Mouse (Mus musculus) T-helper 2 cell (primary cell): ENCODE results near the gene Neu2.

Experiments used
- in situ Hi-C: fragments of 300-600 bp; cut with MboI, MseI; formaldehyde crosslinking; loops from one replicate; pipeline ENCODE4 v1.15.1; 2025; ENCODE audit warnings: high pct_unique_total_duplicates

Gene Neu2

GRCm38 (mm10) chr1:87509561-87510165 lies at the start of gene Neu2:
TSS of gene Neu2 (plus strand) at chr1:87509889.
- in situ Hi-C loops, result no loop called here

DNA sequence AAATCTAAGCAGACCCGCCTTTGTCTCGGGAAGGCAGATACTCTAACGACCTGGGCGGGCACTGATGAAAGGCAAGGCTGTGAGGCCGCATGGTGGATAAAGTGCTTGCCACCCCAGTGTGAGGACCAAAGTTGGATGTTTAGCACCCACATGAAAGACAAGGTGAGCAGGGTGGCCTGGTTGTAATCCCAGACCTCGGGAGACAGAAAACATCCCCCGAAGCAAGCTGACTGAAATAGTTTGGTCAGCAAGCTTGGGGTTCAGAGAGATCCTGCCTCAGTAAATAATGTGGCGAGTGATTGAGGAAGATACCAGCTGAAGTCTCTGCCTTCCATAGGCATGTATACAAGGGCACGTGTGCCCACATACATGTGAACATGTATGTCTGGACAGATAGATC lies 42.2 kb upstream of the Neu2 start:
- in situ Hi-C loops, result no loop called here

- in situ Hi-C loops, result no loop called here
Measured at GRCm38 (mm10) chr1:87468321-87468720, 41.4 kb upstream of the Neu2 start.

DNA sequence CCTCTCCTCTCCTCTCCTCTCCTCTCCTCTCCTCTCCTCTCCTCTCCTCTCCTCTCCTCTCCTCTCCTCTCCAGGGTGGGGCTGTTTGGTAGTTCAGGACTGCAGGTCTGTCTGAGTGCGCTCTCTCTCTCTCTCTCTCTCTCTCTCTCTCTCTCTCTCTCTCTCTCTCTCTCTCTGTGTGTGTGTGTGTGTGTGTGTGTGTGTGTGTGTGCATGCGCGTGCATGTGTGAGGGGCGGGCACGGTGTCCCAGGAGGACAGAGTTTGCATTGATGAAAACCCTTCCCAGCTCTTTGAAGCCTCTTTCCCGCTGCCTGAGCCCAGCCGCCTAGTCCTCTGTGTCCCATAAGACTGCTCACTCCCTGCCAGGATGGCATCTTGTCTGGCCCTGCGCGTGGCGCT lies 39.7 kb upstream of the Neu2 start, which contains the start of gene Snorc:
Snorc (plus strand) TSS at position 301 of the 400 bp plus-strand sequence.
- in situ Hi-C loops, result loop anchor here (10.0 kb wide), 1 partner anchor 305 kb away; no protein-coding TSS in a partner anchor

- in situ Hi-C loops, result loop anchor here (10.0 kb wide), 1 partner anchor 307 kb away; no protein-coding TSS in a partner anchor
Measured at GRCm38 (mm10) chr1:87471914-87472313, 37.8 kb upstream of the Neu2 start.

DNA sequence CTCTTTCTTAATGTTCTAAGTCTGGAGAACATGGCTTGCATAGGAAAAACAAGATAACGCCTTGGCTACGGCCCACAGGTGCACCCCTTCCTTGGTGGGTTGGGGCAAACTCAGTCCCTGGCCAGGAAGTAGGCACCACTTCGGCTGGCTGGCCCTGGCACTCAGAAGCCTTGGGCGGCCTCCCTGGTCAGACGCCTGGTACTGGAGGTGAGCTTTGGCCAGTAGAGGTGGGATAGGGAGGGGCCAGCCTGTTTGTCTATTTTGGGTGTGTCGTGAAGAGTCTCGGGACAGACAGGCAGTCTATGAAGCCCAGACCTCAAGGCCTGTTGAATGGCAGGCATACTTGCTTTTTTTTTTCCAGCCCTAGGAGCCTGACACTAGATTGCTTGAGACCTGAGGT lies 37.1 kb upstream of the Neu2 start:
- in situ Hi-C loops, result loop anchor here (10.0 kb wide), 1 partner anchor 308 kb away; no protein-coding TSS in a partner anchor

DNA sequence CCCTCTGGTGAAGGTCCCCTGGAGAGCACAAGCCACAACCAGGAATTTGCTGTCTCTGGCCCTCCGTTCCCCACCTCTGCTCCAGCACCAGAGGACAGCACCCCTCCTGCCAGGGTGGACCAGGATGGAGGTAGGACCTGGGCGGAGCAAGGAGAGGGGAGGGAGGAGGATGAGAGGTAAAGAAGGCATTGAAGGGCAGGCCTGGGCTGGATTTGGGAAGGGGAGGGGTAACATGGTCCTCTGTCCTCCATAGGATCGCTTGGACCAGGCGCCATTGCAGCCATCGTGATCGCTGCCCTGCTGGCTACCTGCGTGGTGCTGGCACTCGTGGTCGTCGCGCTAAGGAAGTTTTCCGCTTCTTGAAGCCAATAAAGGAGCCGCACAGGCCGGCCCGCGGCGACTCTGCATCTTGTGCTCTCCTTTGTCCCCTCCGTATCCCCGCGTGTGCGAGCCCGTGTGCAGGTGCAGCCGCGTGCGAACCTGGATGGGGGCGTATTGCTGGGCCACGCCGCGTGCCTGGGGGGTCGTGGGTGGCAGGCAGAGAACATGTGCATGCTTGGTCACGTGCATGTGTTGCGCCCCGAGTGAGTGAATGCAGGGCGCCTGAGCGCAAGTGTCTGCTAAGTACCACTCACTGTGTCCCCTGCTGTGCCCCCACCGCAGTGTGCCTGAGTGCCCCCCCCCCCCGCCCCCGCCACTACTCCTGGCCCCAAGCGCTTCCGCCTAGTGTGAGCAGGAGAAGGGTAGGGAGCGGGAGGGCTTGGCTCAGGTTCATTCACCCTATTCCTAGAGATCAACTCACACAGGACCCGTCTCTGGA lies 34.4 kb upstream of the Neu2 start:
- in situ Hi-C loops, result loop anchor here (10.0 kb wide), 1 partner anchor 310 kb away; no protein-coding TSS in a partner anchor

GRCm38 (mm10) chr1:87482546-87482945 lies 27.1 kb upstream of the Neu2 start:
- in situ Hi-C loops, result no loop called here

DNA sequence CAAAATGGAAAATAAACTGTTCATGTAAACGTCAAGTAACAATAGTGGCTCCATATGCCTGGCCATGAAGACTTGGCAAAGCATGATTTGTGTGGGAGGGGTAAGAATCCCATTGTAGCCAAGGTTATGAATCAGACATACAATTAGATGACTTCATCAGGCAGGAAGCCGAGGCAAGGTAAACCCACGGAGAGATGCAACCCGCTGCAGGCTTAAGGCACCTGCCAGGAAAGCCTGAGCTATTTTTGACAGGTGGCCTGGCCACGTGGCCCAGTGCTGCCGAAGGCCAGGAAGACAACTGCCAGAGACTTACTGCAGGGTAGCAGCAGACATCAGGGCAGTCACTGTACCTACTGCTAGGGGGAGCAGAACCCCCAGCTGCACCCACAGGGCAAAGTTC lies 23.3 kb upstream of the Neu2 start:
- in situ Hi-C loops, result no loop called here

GRCm38 (mm10) chr1:87492285-87492684 lies 17.4 kb upstream of the Neu2 start:
- in situ Hi-C loops, result no loop called here

GRCm38 (mm10) chr1:87493542-87493941 lies 16.1 kb upstream of the Neu2 start:
- in situ Hi-C loops, result no loop called here

GRCm38 (mm10) chr1:87505524-87505923 lies 4.2 kb upstream of the Neu2 start:
- in situ Hi-C loops, result no loop called here

GRCm38 (mm10) chr1:87507857-87508256 lies 1.8 kb upstream of the Neu2 start:
- in situ Hi-C loops, result no loop called here

DNA sequence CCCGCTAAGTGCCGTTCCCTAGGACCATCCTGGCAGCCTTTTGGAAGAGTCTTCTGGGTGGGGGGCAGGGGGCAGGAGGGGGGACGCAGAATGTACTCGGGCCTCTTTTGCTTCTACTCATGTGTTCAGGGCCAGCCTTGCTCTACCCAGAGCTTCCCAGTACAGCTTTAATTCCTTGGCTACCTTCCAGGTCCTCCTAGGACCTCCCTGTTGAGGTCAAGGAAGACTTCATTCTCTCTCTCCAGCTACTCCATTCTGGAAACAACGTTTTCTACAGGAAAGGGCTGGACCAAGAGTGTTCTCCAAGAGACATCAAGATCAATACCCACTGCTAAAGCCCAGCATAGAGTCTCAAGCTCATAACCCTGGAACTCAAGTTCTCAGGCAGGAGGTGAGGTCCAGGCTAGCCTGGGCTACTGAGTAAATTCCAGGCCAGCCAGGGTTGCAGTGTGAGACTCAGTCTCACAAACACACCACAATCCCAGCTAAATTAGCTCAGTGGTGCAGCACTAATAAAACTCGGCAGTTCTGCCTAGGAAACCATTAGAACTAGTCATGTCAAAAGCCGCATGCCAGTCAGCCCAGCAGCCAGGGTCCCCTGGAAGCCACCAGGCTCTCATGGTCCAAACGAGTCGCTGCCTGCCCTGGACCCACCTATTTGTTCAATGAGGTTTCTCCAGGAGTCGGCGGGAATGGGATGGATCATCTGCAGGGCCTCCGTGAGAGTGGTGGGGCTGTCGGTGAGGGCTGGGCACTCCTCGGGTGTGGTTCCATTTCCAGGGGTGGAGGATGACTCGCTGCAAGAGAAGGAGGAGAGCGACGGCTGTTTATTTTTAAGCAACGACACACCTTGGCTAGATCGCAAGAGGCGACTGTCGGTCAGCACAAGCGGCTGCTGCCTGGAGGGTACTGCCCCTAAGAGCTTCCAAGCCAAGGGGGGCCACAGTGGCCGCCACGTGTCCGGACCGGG lies 813 bp upstream of the Neu2 start:
- in situ Hi-C loops, result no loop called here

GRCm38 (mm10) chr1:87510166-87510691 lies 540 bp downstream of the Neu2 start:
- in situ Hi-C loops, result no loop called here

DNA sequence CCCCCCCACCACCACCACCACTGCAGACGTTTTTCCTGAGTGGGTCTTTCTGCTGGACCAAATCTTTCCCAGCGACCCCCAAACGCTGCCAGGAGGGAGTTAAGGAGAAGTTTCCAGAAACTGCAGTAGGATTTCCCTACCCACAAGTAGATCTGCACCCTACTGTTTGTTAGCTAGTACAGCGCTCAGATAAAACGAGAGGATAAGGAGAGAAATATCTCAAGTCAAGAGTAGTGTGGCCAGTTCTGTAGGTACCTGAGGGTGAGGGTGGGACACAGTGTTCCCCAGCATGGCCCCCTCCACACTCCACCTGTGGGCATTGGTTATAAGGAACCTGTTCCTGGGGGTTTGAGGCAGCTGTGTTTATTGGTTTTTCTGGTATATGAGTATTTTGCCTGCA lies 1.2 kb downstream of the Neu2 start:
- in situ Hi-C loops, result no loop called here

DNA sequence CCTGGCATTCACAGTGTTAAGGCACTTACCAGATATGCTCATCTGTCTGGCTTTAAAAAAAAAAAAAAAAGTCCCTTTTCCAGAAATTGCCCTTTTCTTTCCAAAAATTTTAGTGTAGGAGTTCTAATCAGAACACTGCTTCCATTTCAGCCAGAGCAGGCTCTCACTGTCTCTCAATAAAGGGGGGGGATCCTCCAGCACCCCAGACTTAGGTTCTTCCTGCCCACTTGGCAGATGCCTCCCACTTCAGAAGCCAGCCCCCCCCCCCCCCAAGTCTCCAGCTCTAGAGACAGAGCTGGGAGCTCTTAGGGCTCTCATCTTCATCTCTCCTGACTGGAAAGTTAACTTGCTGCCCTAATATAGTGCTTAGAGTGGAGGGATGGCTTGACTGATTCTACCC lies 10.8 kb downstream of the Neu2 start:
- in situ Hi-C loops, result no loop called here

GRCm38 (mm10) chr1:87521523-87521922 lies 11.8 kb downstream of the Neu2 start:
- in situ Hi-C loops, result no loop called here

GRCm38 (mm10) chr1:87525041-87525440 lies 15.4 kb downstream of the Neu2 start:
- in situ Hi-C loops, result no loop called here

DNA sequence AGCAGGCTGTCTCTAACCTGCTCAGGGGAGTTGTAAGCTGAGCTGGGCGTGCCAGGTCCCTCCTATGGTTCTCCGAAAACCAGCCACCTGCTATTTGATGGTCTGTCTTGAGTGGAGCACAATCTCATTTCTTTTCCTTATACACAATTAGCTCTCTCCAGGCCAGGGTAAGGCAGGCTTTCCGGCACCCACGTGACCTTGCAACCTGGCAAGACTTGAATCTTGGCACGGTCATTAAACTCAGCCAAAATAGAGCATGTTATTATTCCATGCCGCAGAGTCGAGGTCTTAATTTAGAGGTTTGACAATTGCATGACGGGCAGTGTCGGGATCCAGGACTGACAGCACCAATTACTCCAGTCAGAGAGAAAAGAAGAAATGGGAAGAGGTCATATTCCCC lies 17.5 kb downstream of the Neu2 start:
- in situ Hi-C loops, result no loop called here

- in situ Hi-C loops, result no loop called here
Measured at GRCm38 (mm10) chr1:87532346-87532745, 22.7 kb downstream of the Neu2 start.
